Mouse (Mus musculus): Measurements from ENCODE around the gene Nepro. TPM values are rescaled to one million over a fixed set of nuclear protein-coding genes. Genes with fewer than 3 reads are reported as not detected.

The Nepro gene
- 5.7 and 5.9 TPM in 2 replicates for polyA plus RNA-seq (2015; fragmentation: Nextera tagmentation; extraction: Ambion mirVana)

GRCm38 (mm10) chr16:44724083-44724787, at the start of gene Nepro:
TSS of gene Nepro (plus strand) at chr16:44724301.
- peak; percentile 94 for ATAC-seq (ENCODE audit: extremely low read depth, insufficient number of reproducible peaks, low FRiP score, low TSS enrichment)
- WGBS: under 1% methylated on average over 64 of the region's 64 CpGs
- H3K9me3 ChIP-seq: no peaks in the 10 kb centered on the region
- peak within 1 kb of the TSS; percentile 90 for H3K4me2 ChIP-seq
- H3K4me3 ChIP-seq: peak within 1 kb of the TSS; percentile 84
- H3K27me3 ChIP-seq (replicated peaks): no peaks in the 10 kb centered on the region
- peaks cover 34% of the 10 kb centered on the region for H3K36me3 ChIP-seq
- H3K27ac ChIP-seq (replicated peaks): peak within 1 kb of the TSS; percentile 94
- peaks cover 32% of the 10 kb centered on the region for H3K4me1 ChIP-seq
- H3K9ac ChIP-seq: peak within 1 kb of the TSS; percentile 94

- H3K9ac ChIP-seq: no peak overlapping the region
- no peak overlapping the region for H3K4me2 ChIP-seq
- H3K36me3 ChIP-seq: no peaks in the 10 kb centered on the region
- ATAC-seq (ENCODE audit: extremely low read depth, insufficient number of reproducible peaks, low FRiP score, low TSS enrichment): no peak
- H3K4me3 ChIP-seq: no peak overlapping the region
- WGBS: 91% methylated on average over 2 of the region's 2 CpGs
- H3K27me3 ChIP-seq (replicated peaks): no peaks in the 10 kb centered on the region
- H3K4me1 ChIP-seq: peaks cover 25% of the 10 kb centered on the region
- H3K27ac ChIP-seq (replicated peaks): no peak overlapping the region
- H3K9me3 ChIP-seq: no peaks in the 10 kb centered on the region
Measured at GRCm38 (mm10) chr16:44676357-44676756, 47.7 kb upstream of the Nepro start.

GRCm38 (mm10) chr16:44679082-44679481, 45.0 kb upstream of the Nepro start:
- no peak overlapping the region for H3K27ac ChIP-seq (replicated peaks)
- H3K9ac ChIP-seq: no peak overlapping the region
- no peak for ATAC-seq (ENCODE audit: extremely low read depth, insufficient number of reproducible peaks, low FRiP score, low TSS enrichment)
- H3K4me3 ChIP-seq: no peak overlapping the region
- 84% methylated on average over 8 of the region's 8 CpGs for WGBS
- peaks cover 17% of the 10 kb centered on the region for H3K4me1 ChIP-seq
- H3K4me2 ChIP-seq: no peak overlapping the region
- H3K36me3 ChIP-seq: no peaks in the 10 kb centered on the region
- no peaks in the 10 kb centered on the region for H3K27me3 ChIP-seq (replicated peaks)
- H3K9me3 ChIP-seq: peaks cover 10% of the 10 kb centered on the region

GRCm38 (mm10) chr16:44679503-44679971, 44.6 kb upstream of the Nepro start:
- Histone ChIP-seq H3K9ac (no peak overlapping the region), H3K4me2 (no peak overlapping the region), H3K4me1 (peaks cover 17% of the 10 kb centered on the region), H3K27me3 (replicated peaks) (no peaks in the 10 kb centered on the region), H3K27ac (replicated peaks) (no peak overlapping the region), H3K36me3 (no peaks in the 10 kb centered on the region), H3K9me3 (peaks cover 10% of the 10 kb centered on the region), H3K4me3 (no peak overlapping the region)
- ATAC-seq (ENCODE audit: extremely low read depth, insufficient number of reproducible peaks, low FRiP score, low TSS enrichment): no peak
- WGBS: 74% methylated on average over 8 of the region's 8 CpGs

GRCm38 (mm10) chr16:44680756-44681498, 43.2 kb upstream of the Nepro start:
- Histone ChIP-seq H3K9ac (0 out of 2 replicates have a peak overlapping the region, but pooled peaks have one; percentile 11), H3K27ac (replicated peaks) (peak overlapping the region; percentile 88), H3K4me2 (no peak overlapping the region), H3K4me1 (peaks cover 17% of the 10 kb centered on the region), H3K4me3 (no peak overlapping the region), H3K9me3 (peaks cover 10% of the 10 kb centered on the region), H3K27me3 (replicated peaks) (no peaks in the 10 kb centered on the region), H3K36me3 (no peaks in the 10 kb centered on the region)
- 32% methylated on average over 9 of the region's 9 CpGs for WGBS
- ATAC-seq (ENCODE audit: extremely low read depth, insufficient number of reproducible peaks, low FRiP score, low TSS enrichment): no peak

GRCm38 (mm10) chr16:44684646-44685045, 39.5 kb upstream of the Nepro start:
- H3K27ac ChIP-seq (replicated peaks): no peak overlapping the region
- no peak overlapping the region for H3K9ac ChIP-seq
- WGBS: 72% methylated on average over 7 of the region's 7 CpGs
- H3K9me3 ChIP-seq: peaks cover 10% of the 10 kb centered on the region
- no peak overlapping the region for H3K4me2 ChIP-seq
- H3K36me3 ChIP-seq: no peaks in the 10 kb centered on the region
- H3K4me3 ChIP-seq: no peak overlapping the region
- H3K4me1 ChIP-seq: peaks cover 35% of the 10 kb centered on the region
- ATAC-seq (ENCODE audit: extremely low read depth, insufficient number of reproducible peaks, low FRiP score, low TSS enrichment): no peak
- 0 out of 2 replicates have a peak, but pooled peaks cover 6% of the 10 kb centered on the region for H3K27me3 ChIP-seq (replicated peaks)

- Histone ChIP-seq H3K4me3 (no peak overlapping the region), H3K9me3 (peaks cover 10% of the 10 kb centered on the region), H3K4me1 (peaks cover 29% of the 10 kb centered on the region), H3K9ac (no peak overlapping the region), H3K27ac (replicated peaks) (no peak overlapping the region), H3K4me2 (no peak overlapping the region), H3K27me3 (replicated peaks) (0 out of 2 replicates have a peak, but pooled peaks cover 7% of the 10 kb centered on the region), H3K36me3 (no peaks in the 10 kb centered on the region)
- no peak for ATAC-seq (ENCODE audit: extremely low read depth, insufficient number of reproducible peaks, low FRiP score, low TSS enrichment)
- 66% methylated on average over 7 of the region's 7 CpGs for WGBS
Measured at GRCm38 (mm10) chr16:44685401-44685800, 38.7 kb upstream of the Nepro start.

- ATAC-seq (ENCODE audit: extremely low read depth, insufficient number of reproducible peaks, low FRiP score, low TSS enrichment): no peak
Measured at GRCm38 (mm10) chr16:44686991-44687718, 36.9 kb upstream of the Nepro start.

GRCm38 (mm10) chr16:44687719-44688420, 36.2 kb upstream of the Nepro start:
- Histone ChIP-seq H3K4me3 (peak overlapping the region; percentile 31), H3K27ac (replicated peaks) (no peak overlapping the region)
- ATAC-seq (ENCODE audit: extremely low read depth, insufficient number of reproducible peaks, low FRiP score, low TSS enrichment): no peak

More at GRCm38 (mm10) chr16:44686991-44687718, 36.9 kb upstream of the Nepro start:
- WGBS: 47% methylated on average over 20 of the region's 20 CpGs
- H3K36me3 ChIP-seq: no peaks in the 10 kb centered on the region
- no peak overlapping the region for H3K27ac ChIP-seq (replicated peaks)
- H3K27me3 ChIP-seq (replicated peaks): 0 out of 2 replicates have a peak, but pooled peaks cover 7% of the 10 kb centered on the region
- H3K9ac ChIP-seq: peak overlapping the region; percentile 44
- peaks cover 31% of the 10 kb centered on the region for H3K4me1 ChIP-seq
- H3K4me2 ChIP-seq: peak overlapping the region; percentile 58
- H3K4me3 ChIP-seq: peak overlapping the region; percentile 31; the same call in 1 of the 2 replicates
- peaks cover 8% of the 10 kb centered on the region for H3K9me3 ChIP-seq

GRCm38 (mm10) chr16:44688507-44688906, 35.6 kb upstream of the Nepro start:
- H3K27me3 ChIP-seq (replicated peaks): 0 out of 2 replicates have a peak, but pooled peaks cover 7% of the 10 kb centered on the region
- H3K4me1 ChIP-seq: peaks cover 31% of the 10 kb centered on the region
- no peak for ATAC-seq (ENCODE audit: extremely low read depth, insufficient number of reproducible peaks, low FRiP score, low TSS enrichment)
- peak overlapping the region; percentile 31 for H3K4me3 ChIP-seq
- WGBS: 27% methylated on average over 4 of the region's 4 CpGs
- H3K36me3 ChIP-seq: no peaks in the 10 kb centered on the region
- no peaks in the 10 kb centered on the region for H3K9me3 ChIP-seq
- no peak overlapping the region for H3K9ac ChIP-seq
- peak overlapping the region; percentile 58 for H3K4me2 ChIP-seq
- H3K27ac ChIP-seq (replicated peaks): no peak overlapping the region

More at GRCm38 (mm10) chr16:44687719-44688420, 36.2 kb upstream of the Nepro start:
- Histone ChIP-seq H3K4me2 (peak overlapping the region; percentile 58), H3K9me3 (0 out of 2 replicates have a peak, but pooled peaks cover 2% of the 10 kb centered on the region), H3K27me3 (replicated peaks) (0 out of 2 replicates have a peak, but pooled peaks cover 7% of the 10 kb centered on the region), H3K4me1 (peaks cover 31% of the 10 kb centered on the region), H3K36me3 (no peaks in the 10 kb centered on the region), H3K9ac (peak overlapping the region; percentile 44)
- WGBS: 5% methylated on average over 18 of the region's 18 CpGs

Measured in heart, embryonic 13.5 days (tissue).